Mouse (Mus musculus) ES-E14 (cell line): ENCODE measurements around the gene Shroom4. TPM values are rescaled to one million over a fixed set of nuclear protein-coding genes. Genes with fewer than 3 reads are reported as not detected.

ENCODE experiments used
- DNase-seq: peaks from one replicate; pipeline ENCODE4 v3.0.0-alpha.2; 2013; ENCODE audit warnings: low read depth, low spot score
- H3K27ac ChIP-seq: 2 replicates; pipeline ENCODE4 v1.5.1; 2012; ENCODE audit warnings: low read depth, mild to moderate bottlenecking, low read length, moderate library complexity, mixed read lengths; ENCODE audit not compliant: poor library complexity, insufficient read depth, severe bottlenecking
- H3K36me3 ChIP-seq: 2 replicates; pipeline ENCODE4 v1.6.1; 2012; ENCODE audit warnings: mild to moderate bottlenecking, low read length, moderate library complexity, mixed read lengths; ENCODE audit not compliant: control insufficient read depth, poor library complexity, insufficient read depth, severe bottlenecking
- H3K4me1 ChIP-seq, 2 experiments: fragments of 150-350 bp in 1 of 2; sonication (generic) in 1 of 2; 2 replicates each; pipeline ENCODE4 v1.6.1; 2012; ENCODE audit warnings: low read length in 2 of 2, mild to moderate bottlenecking in 1 of 2, mixed read lengths in 1 of 2; ENCODE audit not compliant: control insufficient read depth in 2 of 2, insufficient read depth in 2 of 2, poor library complexity in 1 of 2
- H3K4me3 ChIP-seq, 2 experiments: fragments of 150-350 bp in 1 of 2; sonication (generic) in 1 of 2; 2 replicates each; pipeline ENCODE4 v1.5.1; 2012; ENCODE audit warnings: low read length in 2 of 2, low read depth in 1 of 2, mild to moderate bottlenecking in 1 of 2, mixed read lengths in 1 of 2; ENCODE audit not compliant: insufficient read depth in 1 of 2, poor library complexity in 1 of 2, severe bottlenecking in 1 of 2
- H3K9ac ChIP-seq: 2 replicates; pipeline ENCODE4 v1.6.1; 2012; ENCODE audit warnings: low read depth, mild to moderate bottlenecking, low read length, mixed read lengths; ENCODE audit not compliant: poor library complexity, insufficient read depth, severe bottlenecking
- H3K9me3 ChIP-seq: fragments of 150-350 bp; sonication (generic); 2 replicates; pipeline ENCODE4 v1.6.1; 2012; ENCODE audit warnings: low read depth, mild to moderate bottlenecking, low read length; ENCODE audit not compliant: control insufficient read depth, insufficient read depth
- CHD2 ChIP-seq: IDR thresholded peaks from 2 replicates; pipeline ENCODE4 v1.6.1; 2014; ENCODE audit warnings: mild to moderate bottlenecking, low read depth, low read length, inconsistent platforms
- HCFC1 ChIP-seq: IDR thresholded peaks from 2 replicates; pipeline ENCODE4 v1.6.1; 2012; ENCODE audit warnings: low read length, inconsistent platforms, borderline replicate concordance; ENCODE audit not compliant: insufficient read depth
- MAFK ChIP-seq: IDR thresholded peaks from 2 replicates; pipeline ENCODE4 v1.6.1; 2014; ENCODE audit warnings: mild to moderate bottlenecking, low read depth, low read length, inconsistent platforms; ENCODE audit not compliant: insufficient read depth
- ZC3H11A ChIP-seq: IDR thresholded peaks from 2 replicates; pipeline ENCODE4 v1.6.1; 2012; ENCODE audit warnings: low read depth, mild to moderate bottlenecking, inconsistent platforms, low read length, borderline replicate concordance
- ZNF384 ChIP-seq: IDR thresholded peaks from 2 replicates; pipeline ENCODE4 v1.6.1; 2012; ENCODE audit warnings: low read depth, low read length, inconsistent platforms
- in situ Hi-C, 2 experiments: fragments of 600-800 bp; cut with MboI; formaldehyde crosslinking; loops; one replicate each; pipeline ENCODE4 v1.15.1; 2025; ENCODE audit warnings: low sequenced_read_pairs in 2 of 2, inconsistent platforms in 1 of 2; ENCODE audit not compliant: unreplicated experiment in 2 of 2
- total RNA-seq: library from RNA; depleted of rRNA; stranded (reverse); fragments of 300-350 nt; gene quantifications from 2 replicates; pipeline ENCODE4 v1.2.3, GENCODE M21; 2012

Shroom4 gene
- total RNA-seq, 1 experiment: 12.7 TPM

GRCm38 (mm10) chrX:6536636-6537035 lies 137.0 kb downstream of the Shroom4 start:
- Histone ChIP-seq H3K9ac (no peak overlapping the region), H3K4me3 (no peak overlapping the region), H3K9me3 (no peaks in the 10 kb centered on the region), H3K4me1 (no peaks in the 10 kb centered on the region), H3K27ac (no peak overlapping the region), H3K36me3 (no peaks in the 10 kb centered on the region)
- no peak for TF ChIP-seq CHD2
- TF ChIP-seq HCFC1: no peak
- TF ChIP-seq ZC3H11A: no peak
- no peak for TF ChIP-seq ZNF384
- TF ChIP-seq MAFK: no peak
- DNase-seq: no peak
- in situ Hi-C loops: no loop called here

- Histone ChIP-seq H3K36me3 (no peaks in the 10 kb centered on the region), H3K4me1 (no peaks in the 10 kb centered on the region), H3K9me3 (no peaks in the 10 kb centered on the region), H3K27ac (no peak overlapping the region), H3K4me3 (no peak overlapping the region), H3K9ac (no peak overlapping the region)
- no peak for DNase-seq
- TF ChIP-seq MAFK (no peak), ZC3H11A (no peak), CHD2 (no peak), HCFC1 (no peak), ZNF384 (no peak)
- in situ Hi-C loops: no loop called here
Observed at GRCm38 (mm10) chrX:6537689-6538088, 138.0 kb downstream of the Shroom4 start.

GRCm38 (mm10) chrX:6565066-6565465 lies 165.4 kb downstream of the Shroom4 start:
- Histone ChIP-seq H3K9me3 (no peaks in the 10 kb centered on the region), H3K9ac (no peak overlapping the region), H3K4me3 (no peak overlapping the region), H3K4me1 (no peaks in the 10 kb centered on the region), H3K27ac (no peak overlapping the region), H3K36me3 (no peaks in the 10 kb centered on the region)
- in situ Hi-C loops: no loop called here
- no peak for DNase-seq
- no peak for TF ChIP-seq CHD2
- TF ChIP-seq ZNF384: no peak
- TF ChIP-seq ZC3H11A: no peak
- TF ChIP-seq MAFK: no peak
- TF ChIP-seq HCFC1: no peak

GRCm38 (mm10) chrX:6574511-6574910 lies 174.9 kb downstream of the Shroom4 start:
- in situ Hi-C loops: no loop called here
- no peak for DNase-seq
- H3K4me3 ChIP-seq: no peak overlapping the region

GRCm38 (mm10) chrX:6577001-6577400 lies 177.3 kb downstream of the Shroom4 start:
- no peak overlapping the region for H3K9ac ChIP-seq
- H3K9me3 ChIP-seq: no peaks in the 10 kb centered on the region
- TF ChIP-seq CHD2: no peak
- no peak for TF ChIP-seq ZNF384
- TF ChIP-seq MAFK: no peak
- no peaks in the 10 kb centered on the region for H3K4me1 ChIP-seq
- no peak overlapping the region for H3K4me3 ChIP-seq
- H3K27ac ChIP-seq: no peak overlapping the region
- no peak for DNase-seq
- H3K36me3 ChIP-seq: no peaks in the 10 kb centered on the region
- in situ Hi-C loops: no loop called here

More at GRCm38 (mm10) chrX:6574511-6574910, 174.9 kb downstream of the Shroom4 start:
- H3K27ac ChIP-seq: no peak overlapping the region
- H3K9me3 ChIP-seq: no peaks in the 10 kb centered on the region
- TF ChIP-seq HCFC1 (no peak), MAFK (no peak), ZC3H11A (no peak)
- H3K36me3 ChIP-seq: no peaks in the 10 kb centered on the region
- H3K4me1 ChIP-seq: no peaks in the 10 kb centered on the region
- H3K9ac ChIP-seq: no peak overlapping the region
